Mouse (Mus musculus): ENCODE results near the gene Iqschfp. TPM values are rescaled to one million over a fixed set of nuclear protein-coding genes. Genes with fewer than 3 reads are reported as not detected.

The Iqschfp gene
- polyA plus RNA-seq, 1 experiment from 2014 or later = not detected

DNA sequence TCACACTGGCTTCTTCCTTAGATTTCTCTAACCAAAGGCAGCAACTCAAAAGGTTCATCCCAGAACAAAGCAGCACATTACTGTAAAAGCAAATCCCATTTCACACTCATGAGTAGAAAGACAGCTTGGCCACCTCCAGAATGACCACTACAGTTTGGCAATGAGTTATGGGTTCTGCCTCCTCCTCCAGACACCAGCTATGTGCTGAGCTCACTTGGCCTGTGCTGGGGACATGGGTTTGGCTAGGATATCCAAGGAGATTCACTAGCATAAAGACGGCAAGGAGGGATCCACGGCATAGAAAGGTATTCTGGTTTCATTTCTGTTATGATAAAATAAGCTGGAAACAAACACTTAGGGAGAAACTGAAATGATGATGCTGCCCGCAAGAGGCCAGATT is 496.0 kb downstream of the Iqschfp start:
- ATAC-seq (ENCODE audit: low read depth) = no peak
- H3K4me1 ChIP-seq (replicated peaks; ENCODE audit: control insufficient read depth, insufficient read depth, low read length) = no peaks in the 10 kb centered on the region
- no peak overlapping the region for H3K4me2 ChIP-seq (ENCODE audit: low read depth, low read length)
- WGBS = 88% methylated on average over 3 of the region's 3 CpGs
- no peaks in the 10 kb centered on the region for H3K27me3 ChIP-seq (ENCODE audit: control insufficient read depth, insufficient read depth, low read depth, low read length)
- H3K36me3 ChIP-seq (ENCODE audit: control insufficient read depth, insufficient read depth, low read length) = no peaks in the 10 kb centered on the region
- H3K4me3 ChIP-seq (ENCODE audit: low read length) = no peak overlapping the region
- no peak overlapping the region for H3K9ac ChIP-seq (ENCODE audit: low read length)
- no peak overlapping the region for H3K27ac ChIP-seq (ENCODE audit: low read length)
- no peaks in the 10 kb centered on the region for H3K9me3 ChIP-seq (ENCODE audit: control insufficient read depth, low read length)

DNA sequence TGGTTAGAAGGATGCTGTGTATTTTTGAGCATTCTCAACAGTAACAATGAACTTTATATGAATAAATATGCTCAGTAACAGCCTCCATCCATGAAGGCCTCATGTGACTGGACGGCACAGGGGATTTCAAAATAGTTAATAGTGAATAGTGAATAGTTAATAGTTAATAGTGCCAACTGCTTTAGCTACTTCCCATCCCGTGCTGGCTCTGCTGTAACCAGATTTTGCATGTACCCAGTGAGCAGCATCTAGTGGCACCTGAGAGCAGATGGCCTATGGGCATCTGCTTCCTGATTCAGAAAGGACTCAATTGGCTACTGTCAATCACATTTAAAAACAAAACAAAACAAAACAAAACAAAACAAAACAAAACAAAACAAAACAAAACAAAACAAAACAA is 501.5 kb downstream of the Iqschfp start:
- H3K4me1 ChIP-seq (replicated peaks; ENCODE audit: control insufficient read depth, insufficient read depth, low read length) = no peaks in the 10 kb centered on the region
- H3K4me2 ChIP-seq (ENCODE audit: low read depth, low read length) = no peak overlapping the region
- H3K9me3 ChIP-seq (ENCODE audit: control insufficient read depth, low read length) = no peaks in the 10 kb centered on the region
- H3K4me3 ChIP-seq (ENCODE audit: low read length) = no peak overlapping the region
- no peaks in the 10 kb centered on the region for H3K27me3 ChIP-seq (ENCODE audit: control insufficient read depth, insufficient read depth, low read depth, low read length)
- H3K9ac ChIP-seq (ENCODE audit: low read length) = no peak overlapping the region
- H3K27ac ChIP-seq (ENCODE audit: low read length) = no peak overlapping the region
- 58% methylated on average over 2 of the region's 2 CpGs for WGBS
- ATAC-seq (ENCODE audit: low read depth) = no peak
- H3K36me3 ChIP-seq (ENCODE audit: control insufficient read depth, insufficient read depth, low read length) = no peaks in the 10 kb centered on the region

DNA sequence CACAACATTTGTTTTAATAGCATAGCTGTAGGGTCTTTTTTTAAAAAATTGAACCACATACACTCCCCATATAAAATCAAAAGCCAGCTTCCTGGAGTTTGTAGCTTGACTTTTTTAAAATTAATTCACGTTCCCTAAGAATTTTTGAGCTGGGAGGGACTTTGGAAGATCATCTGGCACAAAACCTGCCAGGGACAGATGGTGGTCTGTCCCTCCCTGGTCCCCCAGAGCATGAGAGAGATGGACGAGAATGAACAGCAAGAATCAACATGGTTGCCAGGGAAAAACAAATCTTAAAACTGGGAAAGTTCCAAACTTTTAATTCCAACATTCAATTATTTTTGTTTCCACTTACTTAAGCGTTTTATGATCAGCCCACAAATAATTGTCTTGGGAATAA is 506.7 kb downstream of the Iqschfp start:
- H3K4me3 ChIP-seq (ENCODE audit: low read length) = no peak overlapping the region
- WGBS = 64% methylated on average over 3 of the region's 3 CpGs
- ATAC-seq (ENCODE audit: low read depth) = no peak

DNA sequence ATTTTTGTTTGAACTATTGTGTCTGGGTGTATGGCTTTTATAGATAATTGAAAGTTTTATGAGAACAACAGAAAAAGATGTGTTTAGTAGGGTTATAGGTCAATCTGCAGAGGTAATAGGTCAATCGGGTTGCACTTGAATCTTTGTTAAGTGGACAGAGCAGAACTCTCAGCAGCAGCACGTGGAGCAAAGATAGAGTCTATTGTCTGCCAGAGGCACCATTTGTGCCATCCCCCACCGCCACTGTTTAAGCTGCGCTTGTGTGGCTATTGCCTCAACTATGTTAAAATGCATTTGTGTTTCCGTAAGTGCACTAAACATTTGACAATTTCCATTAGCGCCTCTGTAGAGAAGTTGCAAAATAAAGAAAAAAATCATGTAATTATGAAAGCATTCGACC is 508.1 kb downstream of the Iqschfp start:
- WGBS = 73% methylated on average over 7 of the region's 7 CpGs
- no peak overlapping the region for H3K4me3 ChIP-seq (ENCODE audit: low read length)
- H3K4me1 ChIP-seq (replicated peaks; ENCODE audit: control insufficient read depth, insufficient read depth, low read length) = no peaks in the 10 kb centered on the region
- no peak for ATAC-seq (ENCODE audit: low read depth)
- no peak overlapping the region for H3K9ac ChIP-seq (ENCODE audit: low read length)
- H3K4me2 ChIP-seq (ENCODE audit: low read depth, low read length) = no peak overlapping the region
- no peaks in the 10 kb centered on the region for H3K9me3 ChIP-seq (ENCODE audit: control insufficient read depth, low read length)
- no peaks in the 10 kb centered on the region for H3K36me3 ChIP-seq (ENCODE audit: control insufficient read depth, insufficient read depth, low read length)
- no peak overlapping the region for H3K27ac ChIP-seq (ENCODE audit: low read length)
- H3K27me3 ChIP-seq (ENCODE audit: control insufficient read depth, insufficient read depth, low read depth, low read length) = no peaks in the 10 kb centered on the region

More for the DNA sequence above, 506.7 kb downstream of the Iqschfp start:
- no peaks in the 10 kb centered on the region for H3K36me3 ChIP-seq (ENCODE audit: control insufficient read depth, insufficient read depth, low read length)
- no peaks in the 10 kb centered on the region for H3K4me1 ChIP-seq (replicated peaks; ENCODE audit: control insufficient read depth, insufficient read depth, low read length)
- no peak overlapping the region for H3K9ac ChIP-seq (ENCODE audit: low read length)
- no peak overlapping the region for H3K4me2 ChIP-seq (ENCODE audit: low read depth, low read length)
- H3K27ac ChIP-seq (ENCODE audit: low read length) = no peak overlapping the region
- no peaks in the 10 kb centered on the region for H3K27me3 ChIP-seq (ENCODE audit: control insufficient read depth, insufficient read depth, low read depth, low read length)
- no peaks in the 10 kb centered on the region for H3K9me3 ChIP-seq (ENCODE audit: control insufficient read depth, low read length)

DNA sequence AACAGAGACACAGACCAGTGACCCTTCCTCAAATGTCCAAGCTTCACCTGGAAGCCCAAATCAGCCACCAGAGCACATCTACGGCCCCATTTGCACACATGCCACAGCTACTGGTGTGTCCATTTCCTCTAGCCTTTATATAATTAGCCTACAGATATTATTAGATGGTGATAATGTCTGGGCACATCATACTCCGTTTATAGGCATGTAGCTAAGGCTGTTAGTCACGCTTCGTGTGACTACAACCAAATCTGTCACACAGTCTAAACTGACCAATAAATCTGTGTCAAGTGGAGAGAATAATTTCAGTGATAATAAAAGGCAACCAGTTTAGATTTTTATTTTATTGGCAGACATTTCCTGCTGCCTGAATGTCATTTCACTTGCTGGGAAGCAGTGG is 511.3 kb downstream of the Iqschfp start:
- ATAC-seq (ENCODE audit: low read depth) = no peak
- Histone ChIP-seq H3K9me3 (ENCODE audit: control insufficient read depth, low read length) (no peaks in the 10 kb centered on the region), H3K9ac (ENCODE audit: low read length) (no peak overlapping the region), H3K27me3 (ENCODE audit: control insufficient read depth, insufficient read depth, low read depth, low read length) (no peaks in the 10 kb centered on the region), H3K4me2 (ENCODE audit: low read depth, low read length) (no peak overlapping the region), H3K36me3 (ENCODE audit: control insufficient read depth, insufficient read depth, low read length) (no peaks in the 10 kb centered on the region), H3K4me3 (ENCODE audit: low read length) (no peak overlapping the region), H3K27ac (ENCODE audit: low read length) (no peak overlapping the region), H3K4me1 (replicated peaks; ENCODE audit: control insufficient read depth, insufficient read depth, low read length) (no peaks in the 10 kb centered on the region)
- WGBS = 81% methylated on average over 4 of the region's 4 CpGs

DNA sequence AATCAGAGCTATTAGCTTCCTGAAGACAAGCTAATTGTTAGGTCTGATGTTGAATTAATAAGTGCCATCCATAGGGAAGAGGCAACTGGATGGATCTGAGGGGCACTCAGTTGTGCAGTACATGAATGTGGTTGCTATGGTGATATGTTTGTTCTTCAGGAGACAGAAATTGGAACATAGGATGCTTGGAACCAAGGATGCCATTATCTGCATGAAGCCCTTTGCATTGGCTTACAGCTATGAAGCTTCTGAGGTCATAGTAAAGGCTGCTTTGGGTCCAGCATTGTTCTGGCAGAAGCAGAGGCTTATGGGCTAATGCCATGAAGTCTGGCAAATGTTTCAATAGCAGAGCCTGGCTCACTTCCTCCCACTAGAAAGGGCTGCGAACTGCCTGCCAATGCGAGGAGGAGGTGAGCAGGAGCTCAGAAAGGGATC is 511.8 kb downstream of the Iqschfp start:
- Histone ChIP-seq H3K4me1 (replicated peaks; ENCODE audit: control insufficient read depth, insufficient read depth, low read length) (no peaks in the 10 kb centered on the region), H3K36me3 (ENCODE audit: control insufficient read depth, insufficient read depth, low read length) (no peaks in the 10 kb centered on the region), H3K27ac (ENCODE audit: low read length) (no peak overlapping the region), H3K9ac (ENCODE audit: low read length) (no peak overlapping the region), H3K9me3 (ENCODE audit: control insufficient read depth, low read length) (no peaks in the 10 kb centered on the region), H3K4me3 (ENCODE audit: low read length) (no peak overlapping the region), H3K27me3 (ENCODE audit: control insufficient read depth, insufficient read depth, low read depth, low read length) (no peaks in the 10 kb centered on the region), H3K4me2 (ENCODE audit: low read depth, low read length) (no peak overlapping the region)
- no peak for ATAC-seq (ENCODE audit: low read depth)
- WGBS = 79% methylated on average over 2 of the region's 2 CpGs

DNA sequence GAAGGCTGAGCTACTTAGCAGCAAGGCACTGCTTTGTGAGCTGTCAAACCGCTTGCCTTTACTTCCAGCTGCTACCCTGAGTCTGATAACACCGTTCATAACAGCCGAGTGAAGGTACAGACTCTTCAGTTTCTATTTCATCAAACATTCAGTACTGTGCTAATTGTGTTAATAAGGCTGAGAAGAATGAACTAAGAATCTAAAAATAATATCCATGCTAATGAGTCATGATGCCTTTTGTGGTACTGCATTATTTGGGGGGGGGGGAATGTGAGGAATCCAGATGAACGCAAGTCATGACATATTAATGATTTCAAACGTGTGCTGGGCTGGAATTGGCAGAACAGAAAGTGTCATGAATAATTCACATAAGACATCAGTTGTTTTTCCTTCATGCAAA is 513.7 kb downstream of the Iqschfp start:
- Histone ChIP-seq H3K4me1 (replicated peaks; ENCODE audit: control insufficient read depth, insufficient read depth, low read length) (no peaks in the 10 kb centered on the region), H3K4me3 (ENCODE audit: low read length) (no peak overlapping the region), H3K27me3 (ENCODE audit: control insufficient read depth, insufficient read depth, low read depth, low read length) (no peaks in the 10 kb centered on the region), H3K9me3 (ENCODE audit: control insufficient read depth, low read length) (no peaks in the 10 kb centered on the region), H3K36me3 (ENCODE audit: control insufficient read depth, insufficient read depth, low read length) (no peaks in the 10 kb centered on the region), H3K4me2 (ENCODE audit: low read depth, low read length) (no peak overlapping the region), H3K9ac (ENCODE audit: low read length) (no peak overlapping the region), H3K27ac (ENCODE audit: low read length) (no peak overlapping the region)
- ATAC-seq (ENCODE audit: low read depth) = no peak
- 57% methylated on average over 5 of the region's 5 CpGs for WGBS

DNA sequence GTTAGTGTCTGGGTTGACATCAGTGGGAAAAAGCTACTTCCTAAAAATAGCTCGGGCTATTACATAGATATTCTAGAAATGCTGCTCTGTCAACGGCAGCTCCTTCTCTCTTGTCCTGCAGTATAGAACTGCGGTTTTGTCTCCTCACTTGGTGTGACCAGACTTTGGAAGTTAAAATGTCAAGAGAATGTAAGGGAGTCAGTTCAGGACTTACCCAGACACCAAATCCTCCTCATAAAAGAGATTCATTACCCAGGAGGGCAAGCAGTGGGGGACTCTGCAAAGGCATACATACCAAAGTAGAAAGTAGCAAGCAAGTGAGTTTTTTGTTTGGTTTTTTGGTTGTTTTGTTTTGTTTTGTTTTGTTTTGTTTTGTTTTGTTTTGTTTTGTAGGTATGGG is 520.2 kb downstream of the Iqschfp start:
- Histone ChIP-seq H3K9ac (ENCODE audit: low read length) (no peak overlapping the region), H3K4me3 (ENCODE audit: low read length) (no peak overlapping the region), H3K27me3 (ENCODE audit: control insufficient read depth, insufficient read depth, low read depth, low read length) (no peaks in the 10 kb centered on the region), H3K36me3 (ENCODE audit: control insufficient read depth, insufficient read depth, low read length) (no peaks in the 10 kb centered on the region), H3K9me3 (ENCODE audit: control insufficient read depth, low read length) (no peaks in the 10 kb centered on the region), H3K4me2 (ENCODE audit: low read depth, low read length) (no peak overlapping the region), H3K27ac (ENCODE audit: low read length) (no peak overlapping the region), H3K4me1 (replicated peaks; ENCODE audit: control insufficient read depth, insufficient read depth, low read length) (no peaks in the 10 kb centered on the region)
- ATAC-seq (ENCODE audit: low read depth) = no peak
- 72% methylated on average over 3 of the region's 3 CpGs for WGBS

DNA sequence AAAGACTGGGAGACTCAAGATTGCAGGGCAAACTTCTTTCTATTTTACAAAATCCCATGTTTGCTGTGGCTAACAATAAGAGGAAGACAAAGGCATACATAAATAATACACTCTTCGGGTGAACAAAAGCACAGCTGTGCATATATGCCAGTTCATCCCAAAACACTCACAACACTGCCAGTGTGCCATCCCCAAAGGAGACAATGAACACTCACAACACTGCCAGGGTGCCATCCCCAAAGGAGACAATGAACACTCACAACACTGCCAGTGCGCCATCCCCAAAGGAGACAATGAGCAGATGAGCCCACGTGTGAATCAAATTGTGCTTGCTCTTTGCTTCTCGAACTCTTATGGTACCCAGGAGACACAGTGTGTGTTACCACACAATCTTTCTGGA is 527.8 kb downstream of the Iqschfp start:
- H3K9me3 ChIP-seq (ENCODE audit: control insufficient read depth, low read length) = no peaks in the 10 kb centered on the region
- 90% methylated on average over 4 of the region's 4 CpGs for WGBS
- H3K27me3 ChIP-seq (ENCODE audit: control insufficient read depth, insufficient read depth, low read depth, low read length) = no peaks in the 10 kb centered on the region
- no peaks in the 10 kb centered on the region for H3K4me1 ChIP-seq (replicated peaks; ENCODE audit: control insufficient read depth, insufficient read depth, low read length)
- H3K9ac ChIP-seq (ENCODE audit: low read length) = no peak overlapping the region
- H3K27ac ChIP-seq (ENCODE audit: low read length) = no peak overlapping the region
- no peak for ATAC-seq (ENCODE audit: low read depth)
- H3K36me3 ChIP-seq (ENCODE audit: control insufficient read depth, insufficient read depth, low read length) = no peaks in the 10 kb centered on the region
- H3K4me3 ChIP-seq (ENCODE audit: low read length) = no peak overlapping the region
- H3K4me2 ChIP-seq (ENCODE audit: low read depth, low read length) = no peak overlapping the region

DNA sequence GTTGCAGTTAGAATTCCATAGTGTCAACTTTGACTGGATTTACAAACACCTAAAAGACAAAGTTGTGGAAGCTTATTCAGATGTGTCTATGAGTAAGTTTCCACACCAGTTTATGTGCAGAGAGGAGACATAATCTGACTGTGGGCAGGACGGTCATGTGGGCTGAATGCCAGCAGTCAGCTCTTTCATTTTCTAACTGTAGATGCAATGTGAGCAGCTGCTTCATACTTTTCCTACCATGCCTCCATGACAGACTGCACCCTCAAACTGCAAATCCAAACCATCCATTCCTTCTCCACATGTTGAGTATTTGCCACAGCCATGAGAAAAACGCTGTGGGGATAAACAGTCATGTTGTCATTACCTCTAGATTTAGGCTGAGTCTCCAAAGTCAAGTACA is 528.9 kb downstream of the Iqschfp start:
- H3K9ac ChIP-seq (ENCODE audit: low read length) = no peak overlapping the region
- H3K4me2 ChIP-seq (ENCODE audit: low read depth, low read length) = no peak overlapping the region
- H3K4me3 ChIP-seq (ENCODE audit: low read length) = no peak overlapping the region
- H3K36me3 ChIP-seq (ENCODE audit: control insufficient read depth, insufficient read depth, low read length) = no peaks in the 10 kb centered on the region
- no peaks in the 10 kb centered on the region for H3K27me3 ChIP-seq (ENCODE audit: control insufficient read depth, insufficient read depth, low read depth, low read length)
- ATAC-seq (ENCODE audit: low read depth) = peak; percentile 43; the same call in 1 of the 2 replicates
- WGBS = 46% methylated on average over 2 of the region's 2 CpGs
- H3K27ac ChIP-seq (ENCODE audit: low read length) = no peak overlapping the region
- H3K9me3 ChIP-seq (ENCODE audit: control insufficient read depth, low read length) = no peaks in the 10 kb centered on the region
- no peaks in the 10 kb centered on the region for H3K4me1 ChIP-seq (replicated peaks; ENCODE audit: control insufficient read depth, insufficient read depth, low read length)

Data from lung, embryonic 16.5 days (tissue).